Mouse (Mus musculus) kidney, postnatal 14 days (tissue): ENCODE results near the gene Sbf1.

ENCODE experiments used
- DNase-seq: peaks from one replicate; pipeline ENCODE4 v3.0.0; 2022; ENCODE audit warnings: mixed read lengths

The Sbf1 gene

GRCm38 (mm10) chr15:89275497-89275896 is 39.6 kb downstream of the Sbf1 start:
- no peak for DNase-seq

DNA sequence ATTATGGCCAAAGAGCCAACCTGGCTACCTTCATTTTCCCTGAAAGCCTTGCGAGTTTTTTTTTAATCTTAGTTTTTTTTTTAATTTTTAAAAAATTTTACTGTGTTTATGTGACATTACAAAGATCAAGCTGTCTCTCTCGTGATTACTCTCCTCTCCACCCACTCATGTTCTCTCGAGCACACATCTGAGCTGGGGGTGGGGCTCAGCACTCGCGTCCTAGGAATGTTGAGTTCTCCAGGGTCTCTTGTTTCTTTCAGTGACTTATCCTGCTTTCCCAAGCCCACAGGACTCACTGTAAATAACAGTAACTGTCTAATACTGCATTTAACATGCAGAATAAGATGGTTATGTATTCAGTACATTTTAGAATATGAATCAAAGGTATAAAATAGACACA is 50.6 kb downstream of the Sbf1 start:
- DNase-seq = no peak

- no peak for DNase-seq
Observed at GRCm38 (mm10) chr15:89258997-89259396, 56.1 kb downstream of the Sbf1 start.

GRCm38 (mm10) chr15:89255330-89255729 is 59.8 kb downstream of the Sbf1 start:
- no peak for DNase-seq

DNA sequence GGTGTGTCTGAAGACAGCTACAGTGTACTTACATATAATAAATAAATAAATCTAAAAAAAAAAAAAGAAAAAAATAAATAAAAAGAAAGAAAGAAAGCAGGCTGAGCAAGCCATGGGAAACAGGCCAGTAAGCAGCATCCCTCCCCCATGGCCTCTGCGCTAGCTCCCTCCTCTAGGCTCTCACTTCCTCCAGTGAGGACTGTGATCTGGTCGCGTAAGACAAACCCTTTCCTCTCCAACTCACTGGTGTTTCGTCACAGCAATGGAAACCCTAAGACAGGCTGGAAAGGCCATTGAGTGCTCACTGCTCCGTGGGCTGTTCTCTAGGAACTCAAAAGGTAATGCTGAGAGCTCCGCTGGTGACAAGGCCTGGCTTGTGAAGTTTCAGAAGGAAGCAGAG is 66.0 kb downstream of the Sbf1 start:
- no peak for DNase-seq

- DNase-seq = no peak
Observed at GRCm38 (mm10) chr15:89241025-89241424, 74.1 kb downstream of the Sbf1 start.

- no peak for DNase-seq
Observed at GRCm38 (mm10) chr15:89239751-89240392, 75.2 kb downstream of the Sbf1 start.
